Mouse (Mus musculus): Measurements from ENCODE around the gene Mettl16. TPM values are rescaled to one million over a fixed set of nuclear protein-coding genes. Genes with fewer than 3 reads are reported as not detected.

Mettl16 gene
- polyA plus RNA-seq, 1 experiment from 2014 or later: 62.2 TPM

- H3K4me2 ChIP-seq (replicated peaks): no peak overlapping the region
- ATAC-seq (ENCODE audit: insufficient number of reproducible peaks, insufficient read depth, low FRiP score, low TSS enrichment): no peak
- no peaks in the 10 kb centered on the region for H3K9me3 ChIP-seq
- H3K36me3 ChIP-seq: no peaks in the 10 kb centered on the region
- no peak overlapping the region for H3K9ac ChIP-seq
- no peaks in the 10 kb centered on the region for H3K27me3 ChIP-seq
- H3K27ac ChIP-seq: no peak overlapping the region
- 0 out of 2 replicates have a peak, but pooled peaks cover 6% of the 10 kb centered on the region for H3K4me1 ChIP-seq
- no peak overlapping the region for H3K4me3 ChIP-seq
- WGBS: 80% methylated on average over 5 of the region's 5 CpGs
These were observed 91.5 kb downstream of the Mettl16 start for GRCm38 (mm10) chr11:74862129-74862528.

DNA sequence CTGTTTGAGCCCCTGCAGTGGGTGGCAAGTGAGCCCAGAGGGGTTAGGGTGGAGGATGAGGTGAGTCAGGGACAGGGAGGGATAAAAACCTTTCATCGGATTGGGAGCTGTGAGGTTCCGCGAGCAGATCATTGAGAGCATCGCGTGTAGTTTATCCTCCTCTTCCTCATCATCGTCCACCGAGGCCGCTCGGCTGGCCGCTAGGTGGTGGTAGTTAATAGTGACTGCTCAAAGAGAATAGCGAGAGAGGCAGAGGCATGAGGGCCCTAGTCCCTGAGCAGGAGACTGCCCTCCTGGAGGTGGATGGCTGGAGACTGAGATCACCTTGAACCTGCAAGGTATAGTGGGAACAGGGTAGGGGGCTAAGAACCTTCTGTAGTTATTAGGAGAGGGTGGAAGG, 92.8 kb downstream of the Mettl16 start:
- H3K4me3 ChIP-seq: no peak overlapping the region
- no peaks in the 10 kb centered on the region for H3K27me3 ChIP-seq
- ATAC-seq (ENCODE audit: insufficient number of reproducible peaks, insufficient read depth, low FRiP score, low TSS enrichment): no peak
- 20% methylated on average over 11 of the region's 11 CpGs for WGBS
- H3K9me3 ChIP-seq: no peaks in the 10 kb centered on the region
- 0 out of 2 replicates have a peak overlapping the region, but pooled peaks have one; percentile 15 for H3K9ac ChIP-seq
- H3K27ac ChIP-seq: no peak overlapping the region
- 0 out of 2 replicates have a peak, but pooled peaks cover 6% of the 10 kb centered on the region for H3K4me1 ChIP-seq
- no peaks in the 10 kb centered on the region for H3K36me3 ChIP-seq
- peak overlapping the region; percentile 7; the same call in 1 of the 2 replicates for H3K4me2 ChIP-seq (replicated peaks)

DNA sequence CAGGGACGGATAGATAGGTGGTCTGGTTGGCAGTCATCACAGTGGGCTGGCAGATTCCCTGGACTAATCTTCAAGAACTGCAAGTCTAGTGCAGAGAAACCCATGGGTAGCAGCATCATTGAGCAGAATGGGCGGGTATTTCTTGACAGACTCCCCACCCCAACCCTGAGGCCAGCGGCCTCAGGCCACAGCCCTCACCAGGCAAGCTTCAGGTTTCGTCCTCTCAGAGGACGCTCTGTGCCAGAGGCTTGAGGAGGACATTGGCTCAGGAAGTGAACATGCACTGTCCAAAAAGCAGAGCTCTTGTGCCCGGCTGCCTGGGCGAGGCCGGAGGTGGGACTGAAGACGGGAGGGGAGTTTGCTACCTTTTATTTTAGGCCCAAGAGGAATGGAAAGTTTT, 93.8 kb downstream of the Mettl16 start:
- 0 out of 2 replicates have a peak, but pooled peaks cover 6% of the 10 kb centered on the region for H3K4me1 ChIP-seq
- H3K9me3 ChIP-seq: no peaks in the 10 kb centered on the region
- no peak overlapping the region for H3K9ac ChIP-seq
- 81% methylated on average over 9 of the region's 9 CpGs for WGBS
- no peaks in the 10 kb centered on the region for H3K27me3 ChIP-seq
- no peak for ATAC-seq (ENCODE audit: insufficient number of reproducible peaks, insufficient read depth, low FRiP score, low TSS enrichment)
- H3K36me3 ChIP-seq: no peaks in the 10 kb centered on the region
- H3K4me2 ChIP-seq (replicated peaks): no peak overlapping the region
- no peak overlapping the region for H3K4me3 ChIP-seq
- no peak overlapping the region for H3K27ac ChIP-seq

- Histone ChIP-seq H3K4me2 (replicated peaks) (no peak overlapping the region), H3K9me3 (no peaks in the 10 kb centered on the region), H3K4me3 (no peak overlapping the region), H3K27ac (no peak overlapping the region), H3K27me3 (no peaks in the 10 kb centered on the region), H3K4me1 (0 out of 2 replicates have a peak, but pooled peaks cover 6% of the 10 kb centered on the region), H3K36me3 (no peaks in the 10 kb centered on the region), H3K9ac (no peak overlapping the region)
- no peak for ATAC-seq (ENCODE audit: insufficient number of reproducible peaks, insufficient read depth, low FRiP score, low TSS enrichment)
- 88% methylated on average over 9 of the region's 9 CpGs for WGBS
These were observed 94.6 kb downstream of the Mettl16 start for GRCm38 (mm10) chr11:74865252-74865651.

- Histone ChIP-seq H3K27ac (no peak overlapping the region), H3K27me3 (no peaks in the 10 kb centered on the region), H3K9ac (no peak overlapping the region), H3K4me2 (replicated peaks) (no peak overlapping the region), H3K9me3 (no peaks in the 10 kb centered on the region), H3K36me3 (no peaks in the 10 kb centered on the region), H3K4me1 (0 out of 2 replicates have a peak, but pooled peaks cover 10% of the 10 kb centered on the region), H3K4me3 (no peak overlapping the region)
- ATAC-seq (ENCODE audit: insufficient number of reproducible peaks, insufficient read depth, low FRiP score, low TSS enrichment): no peak
- 82% methylated on average over 4 of the region's 4 CpGs for WGBS
These were observed 96.0 kb downstream of the Mettl16 start for GRCm38 (mm10) chr11:74866640-74867039.

- no peak overlapping the region for H3K27ac ChIP-seq
- H3K27me3 ChIP-seq: no peaks in the 10 kb centered on the region
- no peak for ATAC-seq (ENCODE audit: insufficient number of reproducible peaks, insufficient read depth, low FRiP score, low TSS enrichment)
- 77% methylated on average over 2 of the region's 2 CpGs for WGBS
- no peak overlapping the region for H3K9ac ChIP-seq
- H3K4me3 ChIP-seq: no peak overlapping the region
- no peak overlapping the region for H3K4me2 ChIP-seq (replicated peaks)
- H3K4me1 ChIP-seq: 0 out of 2 replicates have a peak, but pooled peaks cover 10% of the 10 kb centered on the region
- no peaks in the 10 kb centered on the region for H3K36me3 ChIP-seq
- no peaks in the 10 kb centered on the region for H3K9me3 ChIP-seq
These were observed 96.6 kb downstream of the Mettl16 start for GRCm38 (mm10) chr11:74867181-74867580.

DNA sequence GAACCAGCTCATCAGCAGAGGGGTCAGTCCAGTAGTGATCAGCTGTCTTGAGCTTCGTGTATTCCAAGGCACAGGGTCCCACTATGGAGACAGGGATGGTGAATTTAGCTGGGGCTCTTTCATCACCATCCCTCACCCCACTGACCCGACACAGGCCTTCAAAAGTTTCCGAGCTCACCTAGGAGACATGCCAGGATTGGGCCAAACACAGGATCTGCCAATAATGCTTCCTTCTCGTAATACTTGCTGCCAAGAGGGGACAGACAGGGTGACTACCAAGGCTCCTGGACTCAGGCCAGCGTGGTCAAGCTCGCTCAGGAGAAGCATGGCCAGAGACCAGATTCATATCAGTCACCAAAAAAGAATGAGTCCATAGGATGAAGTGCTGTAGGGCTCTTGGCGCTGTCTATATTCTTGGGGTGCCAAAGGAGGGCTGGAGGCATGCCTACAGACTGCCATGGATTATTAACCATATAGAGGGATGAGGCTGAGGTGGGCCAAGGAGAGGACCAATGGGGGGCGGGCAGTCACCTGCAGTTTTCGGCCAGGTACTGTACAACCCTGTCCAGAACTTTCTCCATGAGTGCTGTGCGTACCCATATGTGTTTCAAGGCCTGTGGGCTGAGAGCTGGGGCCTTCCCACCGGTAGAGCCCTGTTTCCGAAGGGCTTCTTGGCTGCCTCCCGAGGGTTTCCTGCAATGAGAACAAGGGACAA, 97.6 kb downstream of the Mettl16 start:
- no peaks in the 10 kb centered on the region for H3K27me3 ChIP-seq
- H3K36me3 ChIP-seq: no peaks in the 10 kb centered on the region
- no peak overlapping the region for H3K4me2 ChIP-seq (replicated peaks)
- no peak for ATAC-seq (ENCODE audit: insufficient number of reproducible peaks, insufficient read depth, low FRiP score, low TSS enrichment)
- H3K4me3 ChIP-seq: no peak overlapping the region
- WGBS: 85% methylated on average over 13 of the region's 13 CpGs
- H3K27ac ChIP-seq: no peak overlapping the region
- no peaks in the 10 kb centered on the region for H3K9me3 ChIP-seq
- H3K4me1 ChIP-seq: 0 out of 2 replicates have a peak, but pooled peaks cover 10% of the 10 kb centered on the region
- H3K9ac ChIP-seq: no peak overlapping the region

DNA sequence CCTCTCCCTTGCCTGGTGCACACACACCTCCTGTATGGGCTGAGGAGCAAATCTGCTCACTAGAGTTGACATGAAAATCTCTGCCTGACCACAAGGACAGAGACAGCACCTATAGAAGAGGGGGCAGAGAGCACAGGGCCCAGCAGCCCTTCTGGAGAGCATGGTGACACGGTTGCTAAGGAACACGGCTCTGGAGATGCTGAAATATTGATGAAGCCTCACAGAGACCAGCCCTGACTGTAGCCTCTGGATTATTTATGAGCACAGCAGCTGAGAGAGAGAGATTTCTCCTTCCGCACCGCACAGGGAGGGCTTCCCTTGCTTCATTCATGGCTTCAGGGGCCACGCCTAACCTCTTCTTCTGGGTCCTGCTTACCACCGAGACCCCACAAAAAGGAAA, 99.0 kb downstream of the Mettl16 start:
- Histone ChIP-seq H3K27ac (no peak overlapping the region), H3K4me3 (no peak overlapping the region), H3K36me3 (no peaks in the 10 kb centered on the region), H3K4me1 (peaks cover 7% of the 10 kb centered on the region; the same call in 1 of the 2 replicates), H3K27me3 (no peaks in the 10 kb centered on the region), H3K4me2 (replicated peaks) (no peak overlapping the region), H3K9me3 (no peaks in the 10 kb centered on the region), H3K9ac (no peak overlapping the region)
- ATAC-seq (ENCODE audit: insufficient number of reproducible peaks, insufficient read depth, low FRiP score, low TSS enrichment): no peak
- 88% methylated on average over 6 of the region's 6 CpGs for WGBS

DNA sequence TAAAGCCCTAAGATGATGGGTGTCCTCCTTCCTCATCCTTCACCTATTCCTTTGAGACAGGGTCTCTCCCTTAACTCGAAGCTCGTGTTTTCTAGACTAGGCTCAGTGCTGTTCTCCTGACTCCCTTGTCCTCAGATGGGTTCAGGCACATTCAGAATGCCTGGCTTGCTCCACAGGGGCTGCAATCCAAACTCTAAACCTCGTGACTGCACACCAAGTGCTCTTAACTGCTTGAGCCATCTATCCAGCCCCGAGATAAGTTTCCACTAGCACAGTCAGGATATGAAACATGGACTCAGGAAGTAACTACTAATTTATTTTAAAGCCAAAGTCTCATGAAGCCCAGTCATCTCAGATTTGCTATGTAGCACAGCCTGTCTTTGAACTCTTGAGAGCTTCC, 99.9 kb downstream of the Mettl16 start:
- Histone ChIP-seq H3K4me3 (no peak overlapping the region), H3K36me3 (no peaks in the 10 kb centered on the region), H3K9me3 (no peaks in the 10 kb centered on the region), H3K4me1 (peaks cover 10% of the 10 kb centered on the region; the same call in 1 of the 2 replicates), H3K27ac (no peak overlapping the region), H3K27me3 (no peaks in the 10 kb centered on the region), H3K4me2 (replicated peaks) (no peak overlapping the region), H3K9ac (no peak overlapping the region)
- WGBS: 73% methylated on average over 4 of the region's 4 CpGs
- ATAC-seq (ENCODE audit: insufficient number of reproducible peaks, insufficient read depth, low FRiP score, low TSS enrichment): no peak

- H3K4me3 ChIP-seq: no peak overlapping the region
- H3K9ac ChIP-seq: no peak overlapping the region
- WGBS: 35% methylated on average over 12 of the region's 12 CpGs
- ATAC-seq (ENCODE audit: insufficient number of reproducible peaks, insufficient read depth, low FRiP score, low TSS enrichment): no peak
- H3K27me3 ChIP-seq: no peaks in the 10 kb centered on the region
- H3K4me1 ChIP-seq: peaks cover 10% of the 10 kb centered on the region; the same call in 1 of the 2 replicates
- H3K4me2 ChIP-seq (replicated peaks): no peak overlapping the region
- H3K9me3 ChIP-seq: no peaks in the 10 kb centered on the region
- no peaks in the 10 kb centered on the region for H3K36me3 ChIP-seq
- H3K27ac ChIP-seq: no peak overlapping the region
These were observed 100.5 kb downstream of the Mettl16 start for GRCm38 (mm10) chr11:74870991-74871622.

DNA sequence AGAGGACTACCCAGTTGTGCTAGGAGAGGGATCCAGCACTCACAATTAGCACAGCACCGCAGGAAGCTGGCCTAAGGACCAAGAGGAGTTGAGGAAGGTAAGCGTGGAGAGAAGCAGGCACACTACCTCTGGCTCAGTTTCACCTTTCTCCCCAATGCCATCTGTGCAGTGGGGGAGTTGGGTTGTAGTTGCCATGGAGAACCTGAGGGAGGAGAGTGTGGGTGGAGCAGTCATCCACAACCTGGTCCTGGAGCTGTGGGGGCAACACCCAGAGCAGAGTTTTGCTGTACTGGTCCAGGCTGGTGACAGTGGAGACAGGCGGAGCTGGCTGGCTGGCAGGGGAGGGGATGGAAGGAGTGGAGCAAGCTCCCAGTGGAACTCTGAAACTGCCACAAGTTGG, 104.0 kb downstream of the Mettl16 start:
- Histone ChIP-seq H3K4me3 (no peak overlapping the region), H3K4me1 (peaks cover 17% of the 10 kb centered on the region; the same call in 1 of the 2 replicates), H3K36me3 (no peaks in the 10 kb centered on the region), H3K9ac (no peak overlapping the region), H3K9me3 (no peaks in the 10 kb centered on the region), H3K4me2 (replicated peaks) (no peak overlapping the region), H3K27me3 (no peaks in the 10 kb centered on the region), H3K27ac (peak overlapping the region; percentile 42; the same call in 1 of the 2 replicates)
- 59% methylated on average over 3 of the region's 3 CpGs for WGBS
- ATAC-seq (ENCODE audit: insufficient number of reproducible peaks, insufficient read depth, low FRiP score, low TSS enrichment): no peak

- Histone ChIP-seq H3K9me3 (no peaks in the 10 kb centered on the region), H3K36me3 (no peaks in the 10 kb centered on the region), H3K9ac (peak overlapping the region; percentile 7; the same call in 1 of the 2 replicates), H3K27ac (0 out of 2 replicates have a peak overlapping the region, but pooled peaks have one; percentile 23), H3K27me3 (no peaks in the 10 kb centered on the region), H3K4me3 (no peak overlapping the region), H3K4me1 (peaks cover 13% of the 10 kb centered on the region; the same call in 1 of the 2 replicates), H3K4me2 (replicated peaks) (peak overlapping the region; percentile 37)
- ATAC-seq (ENCODE audit: insufficient number of reproducible peaks, insufficient read depth, low FRiP score, low TSS enrichment): peak; percentile 78; the same call in 1 of the 2 replicates
- WGBS: 3% methylated on average over 9 of the region's 9 CpGs
These were observed 106.2 kb downstream of the Mettl16 start for GRCm38 (mm10) chr11:74876801-74877200.

Data from embryonic facial prominence, embryonic 12.5 days (tissue).